Mouse (Mus musculus) ES-CJ7 (cell line): ENCODE measurements at regions not wholly inside any gene's neighbourhood (a gene's known extent, or its start where the extent isn't known, plus 50 kb on each side); places are given as distances from the start of the nearest gene placed in this dataset.

ENCODE experiments used
- DNase-seq: peaks from one replicate; pipeline ENCODE4 v3.0.0; 2011; ENCODE audit warnings: low read depth, low spot score

- DNase-seq: no peak
Measured at GRCm38 (mm10) chr12:50734135-50734534, 85.2 kb upstream of the Prkd1 start.

DNA sequence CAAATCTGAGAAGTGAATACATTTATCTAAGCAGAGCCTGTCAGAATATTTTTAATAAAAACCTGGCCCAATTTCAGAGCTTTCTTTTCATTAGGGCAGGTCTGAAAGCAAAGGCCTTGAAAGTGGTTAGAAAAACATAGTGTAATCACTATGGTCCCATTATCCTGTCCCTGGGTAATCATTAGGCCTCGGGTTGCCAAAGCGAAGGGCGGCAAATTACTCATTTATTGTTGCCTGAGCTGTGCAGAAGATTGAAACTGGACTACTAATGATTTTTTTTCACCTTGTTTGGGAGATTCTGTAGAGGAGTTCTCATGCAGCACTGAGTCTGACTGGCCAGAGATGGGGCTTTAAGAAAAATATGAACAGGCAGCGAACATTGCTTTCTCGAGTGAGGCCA, 63.7 kb upstream of the Prkd1 start:
- DNase-seq: no peak

- DNase-seq: no peak
Measured at GRCm38 (mm10) chr12:50709000-50709788, 60.3 kb upstream of the Prkd1 start.

DNA sequence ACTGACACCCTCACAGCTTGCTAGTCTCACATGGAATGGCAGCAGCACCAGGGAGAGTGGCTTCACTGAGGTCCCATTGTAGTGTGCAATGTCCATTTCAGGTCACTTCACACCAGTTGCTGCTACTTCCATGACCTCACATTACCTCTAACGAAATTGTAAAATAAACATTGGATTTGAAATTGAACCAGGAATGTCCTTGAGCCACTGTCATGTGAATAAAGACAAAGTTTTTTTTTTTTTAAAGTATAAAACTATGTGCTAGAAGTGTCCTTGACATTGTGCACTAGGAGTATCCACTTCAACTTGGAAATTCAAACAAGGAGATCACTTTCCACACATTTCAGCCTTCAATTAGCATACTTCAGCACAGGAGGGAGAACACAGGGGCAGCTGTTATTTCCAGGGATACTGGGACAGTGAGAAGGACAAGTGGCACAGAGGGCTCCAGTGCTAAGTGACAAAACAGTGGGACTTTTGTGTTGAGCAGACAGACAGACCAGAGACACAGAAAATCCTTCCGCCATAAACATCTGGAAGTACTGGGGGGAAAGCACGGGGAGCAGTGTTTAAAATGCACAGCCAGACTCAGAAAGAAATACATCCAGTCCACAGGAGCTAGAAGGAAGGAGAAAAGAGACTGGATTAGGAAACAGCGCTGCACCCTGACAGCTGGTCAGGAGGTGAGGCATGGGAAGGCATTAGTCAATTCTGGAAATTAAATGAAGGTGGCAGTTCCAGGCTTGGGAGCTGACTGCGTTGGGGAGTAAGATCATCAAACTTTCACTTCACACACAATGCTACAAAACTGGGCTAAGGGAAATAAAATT, 49.9 kb upstream of the Prkd1 start:
- no peak for DNase-seq
